Mouse (Mus musculus): ENCODE data around the gene Relb.

GRCm38 (mm10) chr7:19579751-19580150, 49.5 kb downstream of the Relb start:
- TF ChIP-seq CTCF (IDR thresholded peaks at IDR 0.05; ENCODE audit: extremely low read depth, insufficient read depth, low read length), result no peak
- no peak for TF ChIP-seq POLR2A (IDR thresholded peaks at IDR 0.05; ENCODE audit: extremely low read depth, insufficient read depth, low read length)
